Mouse (Mus musculus): ENCODE data around the gene Zfp536.
"Not testable (repeated sequence)": the region's sequence is repeated elsewhere in the genome, so short reads cannot be mapped to it uniquely, and the experiment has no call there.

The Zfp536 gene

DNA sequence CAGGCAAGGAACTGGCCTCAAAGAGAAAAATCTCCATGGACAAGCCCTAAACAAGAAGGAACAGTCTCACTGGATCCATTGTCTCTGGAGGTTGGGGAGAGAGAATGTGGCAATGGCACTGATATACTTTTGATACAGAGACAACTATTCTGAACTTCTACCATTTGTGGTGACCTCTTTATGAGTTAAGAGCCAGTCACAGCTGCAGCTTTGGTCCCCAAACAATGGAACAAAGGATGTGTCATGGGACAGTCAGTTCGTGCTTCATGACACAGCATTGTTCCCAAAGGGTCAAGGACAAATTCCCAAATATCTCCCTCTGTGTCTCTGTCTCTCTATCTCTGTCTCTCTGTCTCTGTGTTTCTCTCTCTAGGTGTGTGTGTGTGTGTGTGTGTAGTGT, 20.4 kb downstream of the Zfp536 start:
- DNase-seq = no peak

DNA sequence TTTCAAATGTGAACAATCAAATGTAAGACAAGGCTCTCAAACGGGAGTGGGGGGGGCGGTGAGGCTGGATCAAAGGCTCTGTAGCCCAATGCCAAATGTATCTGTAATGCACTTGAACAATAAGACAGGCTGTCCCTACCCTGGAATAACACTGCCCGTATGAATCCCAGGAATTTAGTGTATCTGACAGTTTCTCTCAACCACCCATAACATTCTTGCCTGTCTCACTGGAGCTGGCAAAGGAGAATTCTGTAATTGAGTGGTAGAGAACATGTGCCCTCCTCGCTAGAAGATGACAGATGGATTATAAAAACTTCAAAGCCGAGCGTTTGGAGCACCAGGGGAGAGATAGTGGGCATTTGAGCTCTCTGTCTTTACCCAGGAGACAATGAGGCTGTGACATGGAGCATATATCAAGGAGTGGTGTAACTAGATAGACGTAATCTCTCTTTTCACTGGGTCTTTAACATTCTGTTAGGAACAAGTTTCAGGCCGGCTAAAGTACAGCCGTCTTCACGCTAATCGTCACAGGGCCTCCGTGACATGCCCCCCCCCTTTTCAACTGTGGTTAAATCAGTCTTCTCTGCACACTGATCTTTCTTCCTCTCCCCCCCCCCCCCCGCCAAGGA, 27.2 kb downstream of the Zfp536 start:
- no peak for DNase-seq

DNA sequence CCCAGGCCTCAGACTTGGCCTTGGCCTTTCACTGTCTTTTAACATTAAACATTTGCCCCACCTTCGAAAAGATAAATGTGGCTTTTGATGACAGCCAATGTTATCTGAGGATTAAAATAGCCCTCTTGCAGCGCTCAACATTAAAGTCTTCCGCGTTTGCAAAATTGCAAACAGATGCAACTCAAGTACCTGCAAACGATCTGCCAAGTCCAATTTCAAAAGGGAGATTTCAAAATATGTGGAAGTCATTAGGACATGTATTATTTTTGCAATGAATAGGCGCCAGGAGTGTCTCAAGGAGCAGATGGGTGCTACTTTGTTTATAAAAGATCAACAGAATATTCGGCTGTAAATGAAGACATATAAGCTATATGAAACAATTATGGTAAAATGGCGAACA, 30.1 kb downstream of the Zfp536 start:
- DNase-seq = no peak

DNA sequence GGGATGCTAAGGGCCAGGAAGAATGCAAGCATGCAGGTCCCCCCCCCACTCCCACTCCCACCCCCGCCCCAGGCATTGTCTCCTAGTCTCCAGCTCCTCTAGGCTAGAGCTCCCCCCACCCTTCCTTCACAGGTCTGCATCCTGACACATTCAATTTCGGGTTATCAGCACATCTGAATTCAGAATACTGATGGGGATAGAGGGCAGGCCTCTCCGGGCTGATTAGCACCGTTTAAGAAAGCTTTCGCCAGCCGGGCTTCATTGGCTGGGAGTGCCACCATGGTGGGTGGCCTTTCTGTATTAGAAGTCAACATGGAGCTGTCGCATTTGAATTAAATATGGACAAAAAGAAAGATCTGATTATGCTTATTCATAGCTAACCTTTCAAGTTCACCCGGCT, 36.2 kb downstream of the Zfp536 start:
- no peak for DNase-seq

DNA sequence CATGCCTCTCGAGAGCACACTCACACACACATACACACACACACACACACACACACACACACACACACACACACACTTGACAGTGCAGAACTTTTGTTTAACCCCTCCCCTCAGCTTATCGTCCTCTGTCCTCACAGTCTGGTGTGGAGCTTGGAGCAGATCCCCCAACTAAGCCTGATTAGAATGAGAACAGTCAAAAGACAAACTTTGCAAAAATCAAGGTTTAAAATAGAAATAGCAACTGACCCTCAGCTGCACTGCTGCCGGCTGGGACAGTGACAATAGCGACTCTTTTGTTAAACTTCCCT, 37.1 kb downstream of the Zfp536 start:
- DNase-seq = no peak

DNA sequence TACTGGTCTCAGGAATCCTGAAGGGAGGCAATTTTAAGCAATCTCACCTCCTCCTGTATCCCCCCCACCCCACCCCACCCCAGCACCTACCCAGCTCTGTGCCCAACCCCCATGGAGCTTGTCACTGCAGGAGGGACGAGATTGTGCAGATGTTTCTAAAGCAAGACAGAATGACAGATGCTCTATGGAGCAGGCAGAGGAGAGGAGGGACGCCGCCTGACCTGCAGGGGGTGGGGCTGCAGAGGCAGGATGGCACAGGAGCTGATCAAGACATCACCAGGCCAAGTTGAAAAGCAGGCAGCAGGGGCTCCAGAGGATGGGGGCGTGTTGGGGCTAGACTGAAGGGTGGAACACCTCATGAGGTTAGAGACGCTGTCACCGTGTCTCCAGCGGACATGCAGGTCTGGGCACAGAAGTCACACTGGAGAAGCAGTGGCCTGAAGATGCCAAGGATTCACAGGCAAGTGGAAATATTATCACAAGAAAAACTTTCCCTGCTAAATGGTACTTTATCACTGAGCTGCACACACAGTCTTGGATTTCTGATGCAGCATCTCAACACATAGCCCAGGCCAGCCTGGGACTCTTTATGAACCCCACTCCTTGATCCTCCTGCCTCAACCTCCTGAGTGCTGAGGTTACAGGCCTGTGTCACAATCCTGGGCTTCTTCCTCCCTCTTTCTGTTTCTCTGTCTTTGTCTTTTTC, 37.6 kb downstream of the Zfp536 start:
- DNase-seq = no peak

DNA sequence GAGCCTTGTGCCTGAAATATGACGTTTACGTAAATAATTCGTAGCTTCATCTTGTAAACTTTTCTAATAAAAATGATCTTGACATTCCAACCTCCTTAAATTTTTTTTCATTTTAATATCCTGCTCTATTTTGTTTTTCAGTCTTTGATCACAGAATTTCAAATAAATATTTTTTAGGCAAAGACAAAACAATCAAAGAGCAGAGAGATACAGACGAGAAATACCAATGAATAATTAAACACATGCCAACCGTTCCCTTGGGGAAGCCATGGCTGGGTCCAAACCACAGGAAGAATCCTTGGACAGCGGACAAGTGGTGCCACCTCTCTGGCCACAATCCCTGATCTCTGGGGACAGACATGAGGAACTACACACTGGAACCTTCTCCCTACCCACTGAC, 38.3 kb downstream of the Zfp536 start:
- no peak for DNase-seq

DNA sequence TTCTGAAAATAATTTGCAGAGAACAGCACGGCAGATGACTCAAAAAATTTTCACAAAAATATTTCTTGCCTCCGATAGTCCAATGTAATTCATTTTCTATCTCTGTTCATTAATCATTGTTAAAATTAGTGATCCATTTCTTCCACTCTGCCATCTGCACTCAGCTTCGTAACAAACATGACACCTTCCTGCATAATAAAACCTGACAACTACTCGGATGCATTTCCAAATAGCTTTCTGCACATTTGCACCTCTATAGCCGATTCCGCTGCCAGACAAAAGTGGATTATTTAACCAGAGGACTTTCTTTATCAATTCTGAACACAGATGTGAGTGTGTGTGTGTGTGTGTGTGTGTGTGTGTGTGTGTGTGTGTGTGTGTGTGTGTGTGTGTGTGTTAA, 38.9 kb downstream of the Zfp536 start:
- DNase-seq = no peak

DNA sequence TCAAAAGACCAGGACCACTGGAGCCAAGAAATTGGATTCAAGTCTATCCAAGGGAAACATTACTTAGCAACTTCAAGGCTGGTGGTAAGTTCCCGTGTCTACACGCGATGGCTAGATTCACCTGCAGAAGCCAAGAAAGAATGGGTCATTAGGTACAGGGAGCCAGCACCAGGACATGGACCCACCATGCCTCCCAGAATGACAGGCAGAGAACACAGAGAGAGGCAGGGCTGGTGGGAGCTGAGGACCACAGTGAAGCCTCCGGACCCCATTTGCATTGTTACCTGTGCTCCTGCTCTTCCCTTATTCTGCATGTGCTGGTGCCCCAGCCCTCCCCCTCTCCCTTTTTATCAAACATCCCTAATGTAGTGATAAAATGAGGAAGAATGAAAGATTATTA, 39.4 kb downstream of the Zfp536 start:
- no peak for DNase-seq

DNA sequence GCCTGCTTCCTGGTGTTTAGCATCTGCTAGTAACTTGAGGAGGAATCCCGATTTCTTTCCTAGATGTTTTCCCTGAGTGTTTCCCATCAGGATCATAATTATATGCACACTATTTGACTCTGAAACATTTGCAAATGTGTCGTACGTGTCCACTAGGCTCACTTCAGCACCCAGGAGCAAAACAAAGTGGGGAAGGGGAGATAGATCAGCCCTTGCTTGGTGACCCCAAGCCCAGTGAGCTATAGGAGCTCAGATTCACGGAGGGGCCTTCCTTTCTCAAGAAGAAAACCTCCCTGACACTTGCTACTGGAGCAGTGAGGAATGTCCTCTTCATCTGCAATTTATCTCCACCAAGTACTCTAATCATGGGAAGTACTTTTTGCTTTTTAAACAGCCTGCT, 40.7 kb downstream of the Zfp536 start:
- DNase-seq = no peak

DNA sequence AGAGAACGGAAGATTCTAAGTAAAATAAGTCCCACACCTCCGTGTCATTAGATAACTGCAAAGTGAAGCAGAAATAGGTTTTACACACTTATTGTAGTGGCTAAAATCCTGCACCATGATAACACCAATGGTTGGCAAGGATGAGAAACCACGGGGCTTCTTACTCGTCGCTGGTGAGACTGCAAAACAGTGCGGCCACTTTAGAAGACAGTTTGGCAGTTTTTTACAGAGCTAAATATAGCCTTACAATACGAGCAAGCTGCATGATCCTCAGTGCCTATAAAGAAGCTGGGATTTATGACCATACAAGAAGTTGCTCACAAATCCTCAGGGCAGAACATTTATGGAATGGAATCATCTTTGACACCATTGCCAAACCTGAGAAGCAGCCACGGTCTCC, 45.7 kb downstream of the Zfp536 start:
- no peak for DNase-seq

DNA sequence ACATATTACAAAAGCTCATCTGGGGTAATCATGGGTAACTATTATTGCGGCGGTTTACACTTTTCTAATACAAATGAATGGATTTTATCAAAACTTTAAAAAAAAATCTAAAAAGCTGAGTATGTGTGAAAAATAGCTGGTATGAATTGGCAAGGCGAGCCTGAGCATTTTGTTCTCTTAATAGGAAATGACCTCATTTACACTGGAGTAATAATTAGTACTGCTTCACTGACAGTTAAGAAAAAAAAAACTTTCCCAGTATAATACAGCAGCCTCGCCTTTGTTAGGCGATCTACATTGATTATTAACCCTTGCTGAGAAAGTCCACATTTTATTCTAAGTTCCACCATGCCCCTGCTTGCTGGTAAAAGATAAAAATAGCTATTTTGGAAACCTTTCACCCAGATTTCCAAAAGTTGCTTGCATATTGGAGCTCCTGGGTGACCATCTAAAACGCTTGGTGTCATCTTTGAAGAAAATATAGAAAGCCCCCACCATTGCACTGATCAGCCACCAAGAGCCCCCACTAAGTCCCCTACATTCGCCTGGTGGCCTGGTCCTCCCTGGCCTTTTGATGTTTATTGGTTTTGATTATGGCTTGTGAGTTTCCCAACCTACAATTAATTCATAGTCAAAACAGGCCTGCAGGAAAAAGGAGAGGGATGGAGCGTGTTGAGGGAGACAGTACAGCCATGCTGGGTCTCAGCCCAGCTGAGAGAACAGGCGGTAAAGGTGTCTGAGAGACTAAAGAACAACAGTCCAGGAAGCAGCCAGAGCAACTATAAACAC, 49.2 kb downstream of the Zfp536 start:
- no peak for DNase-seq

DNA sequence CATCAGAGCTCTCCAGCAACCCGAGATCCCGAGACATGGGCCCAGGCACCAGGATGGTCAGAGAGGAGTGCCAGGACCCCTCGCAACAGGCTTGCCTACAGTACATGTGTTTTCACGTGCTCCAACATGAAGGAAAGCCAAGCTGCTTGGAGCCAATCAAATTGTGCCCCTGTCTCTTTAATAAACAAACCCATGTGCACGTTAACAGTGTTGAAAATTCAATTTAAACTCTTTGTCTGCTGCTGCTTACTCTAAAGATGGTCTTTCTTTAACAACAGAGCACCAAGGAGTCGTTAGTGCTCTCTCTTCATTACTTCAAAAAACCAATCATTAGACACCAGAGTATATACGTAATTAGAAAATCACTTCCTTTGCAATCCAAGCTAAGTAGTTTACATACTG, 50.2 kb downstream of the Zfp536 start:
- DNase-seq = no peak

DNA sequence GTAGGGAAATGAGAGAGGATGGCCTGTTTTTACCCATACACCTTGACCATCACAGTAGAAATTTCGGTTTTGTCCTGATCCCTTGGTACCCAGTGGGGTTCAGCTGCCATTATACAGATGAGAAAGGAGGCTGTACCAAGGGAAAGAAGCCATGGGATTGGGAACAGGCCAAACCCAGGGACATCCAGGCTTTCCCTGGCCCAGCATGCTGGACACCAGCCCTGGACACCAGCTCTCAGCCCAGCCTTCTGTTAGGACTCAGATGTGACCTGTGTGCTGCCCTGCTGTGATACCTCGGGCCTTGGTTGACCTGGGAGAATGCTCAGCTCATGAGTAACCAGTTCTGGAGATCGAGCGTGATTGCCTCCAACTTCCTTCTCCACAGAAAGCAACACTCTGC, 51.8 kb downstream of the Zfp536 start:
- DNase-seq = no peak

DNA sequence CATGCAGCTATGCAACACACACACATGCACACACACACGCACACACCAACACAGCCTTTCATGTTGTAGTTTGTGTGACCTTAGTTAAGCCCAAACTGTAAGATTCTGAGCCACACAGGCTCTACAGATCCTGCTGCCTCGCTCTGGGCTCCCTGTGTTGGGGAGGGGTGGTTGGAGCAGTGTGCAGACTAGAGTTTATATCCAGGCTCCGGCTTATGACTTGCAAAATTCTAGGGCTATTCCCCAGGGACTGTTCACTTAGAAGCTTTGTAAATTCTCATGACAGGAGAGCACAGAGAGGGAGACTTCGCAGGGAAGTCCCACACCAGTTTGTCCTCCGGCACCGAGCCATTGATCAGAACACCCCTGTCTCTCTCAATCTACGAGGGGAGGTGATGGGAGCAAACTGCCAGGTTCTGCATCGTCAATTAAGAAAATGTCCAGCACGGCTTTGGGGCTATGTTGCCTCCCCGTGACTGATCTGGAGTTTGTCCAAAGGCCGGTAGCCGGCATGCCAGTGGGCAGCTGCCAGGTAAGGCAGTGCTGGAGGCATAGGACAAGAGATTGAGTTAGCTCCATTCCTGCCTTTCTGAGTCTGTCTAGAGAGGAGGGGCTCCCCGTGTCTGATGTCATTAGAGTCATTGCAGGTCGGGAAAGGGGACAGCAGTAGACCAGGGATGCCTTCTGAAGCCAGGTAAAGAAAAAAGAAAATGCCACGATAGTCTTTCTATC, 54.6 kb downstream of the Zfp536 start:
- no peak for DNase-seq

DNA sequence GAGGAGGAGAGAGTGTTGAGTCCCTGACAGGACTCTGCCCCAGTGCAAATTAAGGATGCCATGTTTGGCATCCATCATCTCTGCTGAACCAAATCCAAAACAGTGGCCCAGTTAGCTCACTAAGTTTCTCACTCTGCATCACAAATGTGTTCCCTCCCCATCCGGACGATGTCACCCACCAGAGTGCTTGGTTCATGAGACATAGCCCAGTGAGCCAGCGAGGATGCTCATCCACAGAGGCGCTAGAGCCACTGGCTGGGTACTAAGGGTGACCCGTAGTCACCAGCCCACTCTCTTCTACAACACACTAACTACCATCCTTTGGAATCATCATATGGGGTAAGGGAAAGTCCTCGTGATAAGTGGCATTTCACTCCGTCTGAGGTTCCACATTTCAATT, 56.4 kb downstream of the Zfp536 start:
- DNase-seq = no peak

DNA sequence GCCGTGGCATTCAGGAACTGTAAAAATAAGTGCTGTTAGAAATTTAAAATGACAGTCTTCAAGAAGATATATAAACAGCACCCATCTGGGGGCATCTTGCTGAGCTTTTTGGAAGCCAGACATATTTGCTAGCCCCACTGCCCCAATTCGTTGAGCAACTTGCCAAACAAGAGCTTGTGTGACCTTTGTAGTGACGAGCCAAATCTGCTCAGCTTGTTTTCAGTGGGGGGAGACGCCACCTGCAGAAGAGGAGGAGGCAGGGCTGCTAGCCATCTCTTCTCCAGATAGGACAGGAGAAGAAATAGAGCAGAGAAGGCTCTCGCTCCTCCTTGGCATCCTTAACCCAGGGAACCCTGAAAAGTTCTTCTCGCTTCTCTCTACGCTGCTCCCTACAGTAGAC, 56.8 kb downstream of the Zfp536 start:
- no peak for DNase-seq

DNA sequence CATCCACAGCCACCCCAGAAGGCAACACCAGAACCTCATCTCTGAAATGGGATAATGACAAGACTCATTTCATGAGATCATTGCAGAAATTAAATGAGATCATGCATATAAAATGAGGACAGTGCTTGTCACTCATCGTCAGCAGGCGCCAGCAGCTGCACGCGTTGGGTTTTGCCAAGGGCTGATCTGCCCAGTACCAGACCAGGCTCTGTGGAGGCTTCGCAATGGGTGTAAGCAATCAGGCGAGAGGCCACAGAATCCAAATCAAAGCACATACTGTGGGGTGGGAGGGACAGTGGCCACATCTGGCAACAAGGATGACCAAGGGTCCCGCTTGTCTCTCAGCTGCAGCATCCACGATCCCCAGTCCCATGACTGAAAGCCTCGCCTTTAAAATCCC, 69.0 kb downstream of the Zfp536 start:
- DNase-seq = no peak

DNA sequence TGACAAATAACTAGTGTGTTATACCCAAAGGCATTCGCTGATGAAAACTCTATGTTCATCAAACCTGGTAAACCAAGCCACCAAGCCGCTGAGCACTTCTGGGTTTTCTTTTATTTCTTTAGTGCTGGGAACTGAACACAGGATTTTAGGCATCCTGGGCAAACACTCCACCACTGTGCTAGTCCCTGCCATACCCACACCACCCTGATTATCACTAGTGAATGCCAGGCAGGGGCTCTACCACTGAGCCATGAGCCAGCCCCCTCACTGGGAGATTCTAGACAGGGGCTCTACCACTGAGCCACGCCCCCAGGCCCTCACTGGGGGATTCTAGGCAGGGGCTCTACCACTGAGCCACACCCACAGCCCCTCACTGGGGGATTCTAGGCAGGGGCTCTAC, 76.1 kb downstream of the Zfp536 start:
- DNase-seq = not testable (repeated sequence)

DNA sequence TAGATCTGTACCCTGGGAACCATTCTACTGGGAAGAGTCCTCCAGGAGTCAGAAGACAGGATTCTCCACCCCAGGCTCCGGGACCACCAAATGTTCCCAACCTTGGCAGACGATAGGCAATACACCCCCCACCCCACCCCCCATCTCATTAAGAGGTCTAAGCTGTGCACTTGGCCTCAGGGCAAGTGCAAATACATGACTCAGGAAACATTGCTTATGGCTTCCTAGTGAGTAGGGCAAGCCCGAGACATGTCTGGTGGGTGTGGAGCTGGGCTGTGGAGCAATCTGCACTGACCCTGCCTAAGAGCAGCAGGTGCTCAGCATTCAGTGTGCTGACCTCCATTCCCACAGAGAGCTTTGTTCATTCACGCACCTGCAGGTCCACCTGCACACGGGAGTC, 78.4 kb downstream of the Zfp536 start:
- no peak for DNase-seq

DNA sequence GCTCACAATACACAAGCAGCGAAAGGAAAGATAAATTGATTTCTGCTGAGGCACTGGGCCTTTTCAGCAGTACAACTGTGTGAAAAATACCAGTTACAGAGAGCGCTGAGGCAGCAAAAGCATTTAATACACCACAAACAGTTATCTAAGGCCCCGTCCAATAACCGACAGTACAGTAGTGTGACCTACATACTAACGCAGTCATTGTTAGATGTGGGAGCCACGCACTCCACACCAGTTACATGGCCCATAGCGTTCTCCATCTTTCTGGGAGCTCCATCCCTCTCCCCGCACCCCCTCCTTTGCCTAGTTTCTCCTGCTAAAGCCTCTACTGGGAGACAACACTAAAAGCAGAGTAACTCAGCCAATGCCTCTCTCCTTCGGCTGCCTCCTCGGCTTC, 82.8 kb downstream of the Zfp536 start:
- no peak for DNase-seq

DNA sequence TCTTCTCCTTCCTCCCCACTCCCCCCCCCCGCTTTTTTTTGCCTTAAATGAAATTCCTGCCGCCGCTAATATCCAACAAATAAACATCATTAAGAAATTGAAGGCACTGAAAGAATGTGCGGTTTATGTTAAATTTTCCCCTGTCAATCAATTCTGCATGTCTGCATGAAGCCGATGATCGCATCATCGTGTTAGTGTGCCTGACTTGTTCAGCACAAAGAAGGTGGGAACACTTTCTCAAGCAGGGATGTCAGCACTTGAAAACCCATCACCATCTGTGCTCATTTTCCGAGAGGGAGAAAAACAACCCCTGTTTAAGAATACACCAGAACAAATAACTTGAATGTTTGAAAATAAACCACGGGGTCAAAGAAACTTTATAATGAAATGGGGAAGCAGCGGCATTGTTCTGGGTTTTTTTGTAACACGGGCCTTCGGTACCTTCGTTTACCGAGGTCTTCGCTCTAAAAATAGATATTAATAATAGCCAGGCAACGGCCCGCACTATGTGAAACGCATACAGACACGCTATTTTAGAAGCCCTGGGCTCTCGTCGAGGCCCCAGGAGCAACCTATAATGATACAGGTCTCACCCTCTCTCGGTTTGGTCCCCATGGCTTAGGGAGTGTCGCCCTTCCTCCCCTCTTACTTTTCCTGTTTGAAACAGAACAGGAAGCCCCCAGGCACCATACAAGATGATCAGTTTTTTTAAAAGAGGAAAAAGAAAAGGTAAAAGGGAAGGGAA, 83.7 kb downstream of the Zfp536 start:
- DNase-seq = no peak

DNA sequence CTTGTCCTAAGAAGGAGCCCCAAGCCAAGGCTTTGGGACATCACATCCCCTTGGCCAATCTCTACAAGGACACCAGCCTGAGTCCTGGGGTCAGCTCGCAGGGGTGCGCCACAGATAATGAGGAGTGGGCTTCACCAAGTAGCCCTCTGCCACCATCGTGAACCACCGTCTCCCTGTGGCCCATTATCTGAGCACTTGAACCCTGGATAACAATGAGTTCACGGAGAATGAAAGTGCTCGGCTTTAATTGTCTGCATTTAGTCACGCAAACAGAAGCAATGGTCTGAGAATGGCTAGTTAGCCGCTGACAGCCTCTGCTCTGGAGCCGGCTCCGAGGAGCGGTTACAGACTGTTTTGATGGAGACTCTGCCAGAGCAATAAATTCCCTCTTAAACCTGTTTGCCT, 84.3 kb downstream of the Zfp536 start:
- DNase-seq = no peak
